12 mouse cellular contexts compared by ENCODE assay signal in the genomic region with DNA sequence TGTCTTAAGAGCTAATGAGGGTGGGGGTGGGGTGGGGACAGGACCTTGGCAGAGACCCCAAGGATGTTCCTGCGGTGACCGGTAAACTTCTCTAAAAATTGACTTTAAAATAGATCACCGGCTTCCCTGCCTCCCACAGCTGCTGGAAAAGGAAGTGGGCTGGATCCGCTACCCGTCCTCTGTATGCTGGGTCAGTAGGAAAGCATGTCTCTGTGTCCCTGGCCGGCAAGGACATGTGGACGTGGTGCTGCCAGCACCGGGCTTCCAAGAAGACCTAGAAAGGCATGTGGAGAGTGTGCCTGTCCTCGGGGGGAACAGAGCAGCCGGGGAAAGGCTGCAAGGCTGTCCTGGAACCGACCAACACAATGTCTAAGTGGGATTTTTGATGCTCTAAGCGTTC. TPM values are rescaled to one million over a fixed set of nuclear protein-coding genes. Genes with fewer than 3 reads are reported as not detected.
DNase-seq lines count a peak whose midpoint lies in the region; ATAC-seq and TF ChIP-seq lines count a peak whose summit lies in the region.
"Had no signal": no experiment of that assay in that cellular context is flagged by ENCODE, and none has a peak within 500 bp of the region (broad histone marks: within the 10 kb centered on the region; RNA-seq: fewer than 3 reads in every experiment).

No protein-coding gene starts in this region.

- no peak overlapping the region for H3K27ac ChIP-seq in kidney, embryonic 16.5 days (ENCODE audit: low read length)
- H3K27ac ChIP-seq in thymus, adult 2 months (ENCODE audit: control insufficient read depth, insufficient read depth, low read length): no peak overlapping the region
- H3K27ac ChIP-seq: forebrain, embryonic 15.5 days; liver, embryonic 15.5 days had no signal

- no peaks in the 10 kb centered on the region for H3K27me3 ChIP-seq in kidney, embryonic 16.5 days (ENCODE audit: insufficient read depth, low read length)
- no peaks in the 10 kb centered on the region; the same call in 1 of the 2 replicates for H3K27me3 ChIP-seq in thymus, adult 2 months (ENCODE audit: control insufficient read depth, insufficient read depth, low read length)
- H3K27me3 ChIP-seq: forebrain, embryonic 15.5 days had no signal

- 33% methylated on average over 12 of the region's 12 CpGs for WGBS in kidney, embryonic 16.5 days
- 19% methylated on average over 12 of the region's 12 CpGs for WGBS in thymus, adult 2 months

- no peak for TF ChIP-seq POLR2A in thymus, adult 2 months (IDR thresholded peaks at IDR 0.05; ENCODE audit: control insufficient read depth, extremely low read depth, insufficient read depth, low read length, poor library complexity)

- TF ChIP-seq CTCF in thymus, adult 2 months (IDR thresholded peaks at IDR 0.05; ENCODE audit: borderline replicate concordance, control insufficient read depth, extremely low read depth, insufficient read depth, low read length, poor library complexity): no peak

- no peak overlapping the region for H3K4me3 ChIP-seq in kidney, embryonic 16.5 days (ENCODE audit: low read length)
- H3K4me3 ChIP-seq in thymus, adult 2 months (ENCODE audit: control insufficient read depth, insufficient read depth, low read length): no peak overlapping the region
- H3K4me3 ChIP-seq: forebrain, embryonic 15.5 days; liver, embryonic 15.5 days had no signal

- H3K36me3 ChIP-seq in kidney, embryonic 16.5 days (ENCODE audit: insufficient read depth, low read length): no peaks in the 10 kb centered on the region
- H3K36me3 ChIP-seq in thymus, adult 2 months (ENCODE audit: control insufficient read depth, insufficient read depth, low read length): no peaks in the 10 kb centered on the region
- H3K36me3 ChIP-seq: forebrain, embryonic 15.5 days; liver, embryonic 15.5 days had no signal

- DNase-seq in kidney, postnatal 36 days: peak; percentile 24 to 35
- DNase-seq in adrenal gland, postnatal 10 days: peak; percentile 73
- peak; percentile 97 for DNase-seq in heart, adult 11 months
- peak; percentile 42 for DNase-seq in heart, postnatal 25 days (ENCODE audit: low spot score)
- DNase-seq in thymus, adult 2 months: no peak
- no peak for DNase-seq in left cerebral cortex, postnatal 14 days (ENCODE audit: low spot score in 2 of 2)
- no peak for DNase-seq in urinary bladder, adult 2 months (ENCODE audit: low spot score)
- DNase-seq: layer of hippocampus, postnatal 36 days had no signal

- H3K9me3 ChIP-seq in kidney, embryonic 16.5 days (ENCODE audit: low read length): no peaks in the 10 kb centered on the region
- H3K9me3 ChIP-seq: forebrain, embryonic 15.5 days; liver, embryonic 15.5 days had no signal

- intact Hi-C loops in heart, postnatal 25 days (cut with DNase I): no loop called here
- intact Hi-C loops in left cerebral cortex, postnatal 14 days (cut with DNase I): no loop called here

- no peak for ATAC-seq in kidney, embryonic 16.5 days (ENCODE audit: low FRiP score, low TSS enrichment)
- ATAC-seq: forebrain, embryonic 15.5 days; midbrain, embryonic 16.5 days had no signal

- no peak overlapping the region for H3K4me2 ChIP-seq in kidney, embryonic 16.5 days (replicated peaks; ENCODE audit: low read depth, low read length)
- H3K4me2 ChIP-seq: forebrain, embryonic 15.5 days; liver, embryonic 15.5 days had no signal

- peaks cover 4% of the 10 kb centered on the region; the same call in 1 of the 2 replicates for H3K4me1 ChIP-seq in kidney, embryonic 16.5 days (ENCODE audit: insufficient read depth, low read length)
- no peaks in the 10 kb centered on the region for H3K4me1 ChIP-seq in thymus, adult 2 months (replicated peaks; ENCODE audit: control insufficient read depth, insufficient read depth, low read length)
- H3K4me1 ChIP-seq: forebrain, embryonic 15.5 days; liver, embryonic 15.5 days had no signal

- no peak overlapping the region for H3K9ac ChIP-seq in kidney, embryonic 16.5 days (replicated peaks; ENCODE audit: low read length)
- H3K9ac ChIP-seq: forebrain, embryonic 15.5 days; liver, embryonic 15.5 days had no signal

RNA-seq across cellular contexts. Expression of gene Casq2, which starts 0.5 kb away (rescaled TPM):
- polyA plus RNA-seq in kidney, embryonic 16.5 days (2015; fragmentation: Nextera tagmentation; extraction: Ambion mirVana): 3.1 and 3.6 TPM in 2 replicates
- 10 to 100 TPM in 1 of 2 experiments, 1 to 10 TPM in 1; 6.8 to 49.9 TPM for total RNA-seq in adrenal gland, postnatal 10 days (2021)
- total RNA-seq in heart, postnatal 25 days (2021): 1,000 to 10,000 TPM; 1,096 to 1,107 TPM
- polyA plus RNA-seq in thymus, adult 2 months (2012; rRNA removed): 0.82 and 10.1 TPM in 2 replicates
- total RNA-seq in left cerebral cortex, postnatal 14 days (2021): 1 to 10 TPM; 1.5 to 2.2 TPM
- 52.0 and 91.3 TPM in 2 replicates for polyA plus RNA-seq in urinary bladder, adult 2 months (2012; rRNA removed)

Comparison
In these comparisons a context has a peak if more than half of its experiments do, and no peak if none do; other contexts are left out.
1. DNase-seq: peak in kidney, postnatal 36 days (2 of 2), adrenal gland, postnatal 10 days (single experiment), heart, adult 11 months (single experiment) and heart, postnatal 25 days (single experiment); none in thymus, adult 2 months (single experiment), left cerebral cortex, postnatal 14 days (0 of 2) and urinary bladder, adult 2 months (single experiment).
2. RNA of gene Casq2, which starts 0.5 kb away (total RNA-seq): 1,096 to 1,107 TPM in heart, postnatal 25 days; 6.8 to 49.9 TPM in adrenal gland, postnatal 10 days and 1.5 to 2.2 TPM in left cerebral cortex, postnatal 14 days; every median in the first group is over 10 times any median in the second.